Mouse (Mus musculus) bone marrow, adult 2 months (tissue): ENCODE results near the gene Thtpa. TPM values are rescaled to one million over a fixed set of nuclear protein-coding genes. Genes with fewer than 3 reads are reported as not detected.
A peak's percentile ranks its signal among the peaks of the same experiment; 100 is the strongest.

ENCODE experiments used
- H3K27ac ChIP-seq: fragments of 200-500 bp; 2 replicates; pipeline ENCODE4 v1.5.1; 2012; ENCODE audit warnings: low read depth, mild to moderate bottlenecking, control low read depth, inconsistent platforms, low read length; ENCODE audit not compliant: control insufficient read depth, poor library complexity, insufficient read depth
- H3K4me1 ChIP-seq: fragments of 200-500 bp; 2 replicates; pipeline ENCODE4 v1.6.1; 2011; ENCODE audit warnings: low read length; ENCODE audit not compliant: control insufficient read depth, insufficient read depth
- H3K4me3 ChIP-seq: fragments of 200-500 bp; replicated peaks from 2 replicates; pipeline ENCODE3; 2011; ENCODE audit warnings: mild to moderate bottlenecking, low read depth, low read length, control low read depth; ENCODE audit not compliant: control insufficient read depth
- CTCF ChIP-seq: fragments of 200-500 bp; IDR thresholded peaks from 2 replicates; pipeline ENCODE4 v1.5.1; 2011; ENCODE audit warnings: low read length, control low read depth; ENCODE audit not compliant: control insufficient read depth, insufficient read depth
- POLR2A ChIP-seq: fragments of 200-500 bp; IDR thresholded peaks from 2 replicates; pipeline ENCODE4 v1.6.1; 2011; ENCODE audit warnings: low read depth, mild to moderate bottlenecking, control low read depth, low read length, borderline replicate concordance; ENCODE audit not compliant: control insufficient read depth
- WGBS: fragments of 180-500 bp; shearing (Covaris S2); methylation state at CpG from one replicate; pipeline ENCODE4 v1.1.7; 2018; 5-methylcytosine and 5-hydroxymethylcytosine counted together
- polyA plus RNA-seq: library from polyadenylated mRNA; stranded (reverse); fragments of >200 nt; gene quantifications from 2 replicates; pipeline ENCODE4 v1.2.4, GENCODE M21; 2011; ENCODE audit warnings: low replicate concordance; ENCODE audit not compliant: missing spikeins, insufficient read depth, insufficient read length

Gene Thtpa
- polyA plus RNA-seq: 2.6 and 6.5 TPM in 2 replicates

- H3K4me3 ChIP-seq: peak within 1 kb of the TSS; percentile 78
- TF ChIP-seq CTCF (no peak), POLR2A (no peak; the same call in 1 of the 2 replicates)
- WGBS: under 1% methylated on average over 30 of the region's 30 CpGs
- H3K4me1 ChIP-seq: peaks cover 4% of the 10 kb centered on the region
- peak within 1 kb of the TSS; percentile 59 for H3K27ac ChIP-seq
Observed at GRCm38 (mm10) chr14:55094704-55095231, at the start of gene Thtpa. Thtpa (plus strand) TSS chr14:55094784.

- TF ChIP-seq POLR2A: no peak
- no peak for TF ChIP-seq CTCF
- 40% methylated on average over 2 of the region's 2 CpGs for WGBS
- Histone ChIP-seq H3K4me1 (no peaks in the 10 kb centered on the region; the same call in 1 of the 2 replicates), H3K27ac (no peak overlapping the region), H3K4me3 (no peak overlapping the region)
Observed at GRCm38 (mm10) chr14:55047971-55048531, 46.5 kb upstream of the Thtpa start.

GRCm38 (mm10) chr14:55052496-55052895, 42.1 kb upstream of the Thtpa start:
- WGBS: 54% methylated on average over 9 of the region's 9 CpGs
- TF ChIP-seq CTCF (no peak), POLR2A (peak; percentile 21; the same call in 1 of the 2 replicates)
- Histone ChIP-seq H3K4me3 (no peak overlapping the region), H3K4me1 (no peaks in the 10 kb centered on the region; the same call in 1 of the 2 replicates), H3K27ac (no peak overlapping the region)

- 82% methylated on average over 4 of the region's 4 CpGs for WGBS
- Histone ChIP-seq H3K27ac (no peak overlapping the region), H3K4me1 (no peaks in the 10 kb centered on the region; the same call in 1 of the 2 replicates), H3K4me3 (no peak overlapping the region)
- TF ChIP-seq POLR2A: no peak
- TF ChIP-seq CTCF: no peak
Observed at GRCm38 (mm10) chr14:55053050-55053449, 41.5 kb upstream of the Thtpa start.

GRCm38 (mm10) chr14:55053708-55054190, 40.8 kb upstream of the Thtpa start:
- TF ChIP-seq POLR2A (no peak), CTCF (no peak)
- H3K4me1 ChIP-seq: no peaks in the 10 kb centered on the region; the same call in 1 of the 2 replicates
- H3K4me3 ChIP-seq: no peak overlapping the region
- H3K27ac ChIP-seq: no peak overlapping the region
- WGBS: 66% methylated on average over 17 of the region's 17 CpGs

- 21% methylated on average over 10 of the region's 10 CpGs for WGBS
- Histone ChIP-seq H3K4me1 (no peaks in the 10 kb centered on the region; the same call in 1 of the 2 replicates), H3K4me3 (no peak overlapping the region), H3K27ac (no peak overlapping the region)
- TF ChIP-seq CTCF (no peak), POLR2A (no peak)
Observed at GRCm38 (mm10) chr14:55054191-55054749, 40.3 kb upstream of the Thtpa start.

- Histone ChIP-seq H3K4me1 (no peaks in the 10 kb centered on the region; the same call in 1 of the 2 replicates), H3K27ac (no peak overlapping the region), H3K4me3 (no peak overlapping the region)
- no peak for TF ChIP-seq POLR2A
- TF ChIP-seq CTCF: no peak
- 10% methylated on average over 11 of the region's 11 CpGs for WGBS
Observed at GRCm38 (mm10) chr14:55055167-55055834, 39.3 kb upstream of the Thtpa start.

- no peak overlapping the region for H3K4me3 ChIP-seq
- WGBS: 64% methylated on average over 1 of the region's 1 CpGs
- H3K4me1 ChIP-seq: no peaks in the 10 kb centered on the region
- no peak overlapping the region for H3K27ac ChIP-seq
- TF ChIP-seq CTCF: no peak
- TF ChIP-seq POLR2A: no peak
Observed at GRCm38 (mm10) chr14:55059009-55059408, 35.6 kb upstream of the Thtpa start.
